Mouse (Mus musculus): Measurements from ENCODE around the gene Rbms3. TPM values are rescaled to one million over a fixed set of nuclear protein-coding genes. Genes with fewer than 3 reads are reported as not detected.

Rbms3 gene
- polyA plus RNA-seq, 1 experiment from 2014 or later, result 76.1 TPM

GRCm38 (mm10) chr9:117021506-117021905 is 608.2 kb downstream of the Rbms3 start:
- 72% methylated on average over 3 of the region's 3 CpGs for WGBS
- no peak overlapping the region for H3K4me2 ChIP-seq

GRCm38 (mm10) chr9:117020216-117020615 is 609.5 kb downstream of the Rbms3 start:
- H3K4me1 ChIP-seq, result peaks cover 35% of the 10 kb centered on the region
- no peak for ATAC-seq (replicated peaks; ENCODE audit: low FRiP score)
- no peak overlapping the region for H3K4me3 ChIP-seq (replicated peaks)
- no peak overlapping the region for H3K9ac ChIP-seq
- H3K27me3 ChIP-seq, result no peaks in the 10 kb centered on the region
- no peaks in the 10 kb centered on the region for H3K36me3 ChIP-seq
- no peak overlapping the region for H3K4me2 ChIP-seq
- 89% methylated on average over 2 of the region's 2 CpGs for WGBS
- no peaks in the 10 kb centered on the region for H3K9me3 ChIP-seq (replicated peaks)
- no peak overlapping the region for H3K27ac ChIP-seq

More at GRCm38 (mm10) chr9:117021506-117021905, 608.2 kb downstream of the Rbms3 start:
- Histone ChIP-seq H3K4me3 (replicated peaks) (no peak overlapping the region), H3K9ac (no peak overlapping the region), H3K36me3 (no peaks in the 10 kb centered on the region), H3K4me1 (peaks cover 32% of the 10 kb centered on the region), H3K27me3 (no peaks in the 10 kb centered on the region), H3K27ac (no peak overlapping the region), H3K9me3 (replicated peaks) (no peaks in the 10 kb centered on the region)
- ATAC-seq (replicated peaks; ENCODE audit: low FRiP score), result no peak

GRCm38 (mm10) chr9:117018741-117019163 is 611.0 kb downstream of the Rbms3 start:
- 24% methylated on average over 2 of the region's 2 CpGs for WGBS
- no peak overlapping the region for H3K4me2 ChIP-seq

GRCm38 (mm10) chr9:117018301-117018700 is 611.4 kb downstream of the Rbms3 start:
- Histone ChIP-seq H3K4me1 (peaks cover 34% of the 10 kb centered on the region), H3K27ac (peak overlapping the region; percentile 65), H3K9me3 (replicated peaks) (no peaks in the 10 kb centered on the region), H3K36me3 (no peaks in the 10 kb centered on the region), H3K4me3 (replicated peaks) (no peak overlapping the region), H3K4me2 (no peak overlapping the region), H3K9ac (no peak overlapping the region), H3K27me3 (no peaks in the 10 kb centered on the region)
- WGBS, result 55% methylated on average over 12 of the region's 12 CpGs
- ATAC-seq (replicated peaks; ENCODE audit: low FRiP score), result no peak

More at GRCm38 (mm10) chr9:117018741-117019163, 611.0 kb downstream of the Rbms3 start:
- H3K27me3 ChIP-seq, result no peaks in the 10 kb centered on the region
- H3K9ac ChIP-seq, result no peak overlapping the region
- no peak overlapping the region for H3K4me3 ChIP-seq (replicated peaks)
- peak overlapping the region; percentile 65 for H3K27ac ChIP-seq
- H3K4me1 ChIP-seq, result peaks cover 35% of the 10 kb centered on the region
- no peaks in the 10 kb centered on the region for H3K9me3 ChIP-seq (replicated peaks)
- ATAC-seq (replicated peaks; ENCODE audit: low FRiP score), result peak; percentile 89
- H3K36me3 ChIP-seq, result no peaks in the 10 kb centered on the region

GRCm38 (mm10) chr9:117016605-117017319 is 613.0 kb downstream of the Rbms3 start:
- H3K9me3 ChIP-seq (replicated peaks), result no peaks in the 10 kb centered on the region
- no peaks in the 10 kb centered on the region for H3K36me3 ChIP-seq
- no peak overlapping the region for H3K27ac ChIP-seq
- 76% methylated on average over 9 of the region's 9 CpGs for WGBS
- H3K27me3 ChIP-seq, result no peaks in the 10 kb centered on the region
- ATAC-seq (replicated peaks; ENCODE audit: low FRiP score), result no peak
- no peak overlapping the region for H3K9ac ChIP-seq
- H3K4me3 ChIP-seq (replicated peaks), result no peak overlapping the region
- no peak overlapping the region for H3K4me2 ChIP-seq
- H3K4me1 ChIP-seq, result peaks cover 27% of the 10 kb centered on the region

- H3K9me3 ChIP-seq (replicated peaks), result no peaks in the 10 kb centered on the region
- WGBS, result 61% methylated on average over 3 of the region's 3 CpGs
- no peak overlapping the region for H3K4me3 ChIP-seq (replicated peaks)
- no peaks in the 10 kb centered on the region for H3K36me3 ChIP-seq
- no peak overlapping the region for H3K27ac ChIP-seq
- H3K9ac ChIP-seq, result no peak overlapping the region
- no peak overlapping the region for H3K4me2 ChIP-seq
- H3K27me3 ChIP-seq, result no peaks in the 10 kb centered on the region
- H3K4me1 ChIP-seq, result peaks cover 10% of the 10 kb centered on the region
- no peak for ATAC-seq (replicated peaks; ENCODE audit: low FRiP score)
Observed at GRCm38 (mm10) chr9:117013386-117013785, 616.3 kb downstream of the Rbms3 start.

GRCm38 (mm10) chr9:117010801-117011200 is 618.9 kb downstream of the Rbms3 start:
- Histone ChIP-seq H3K27ac (no peak overlapping the region), H3K27me3 (no peaks in the 10 kb centered on the region), H3K9ac (no peak overlapping the region), H3K9me3 (replicated peaks) (no peaks in the 10 kb centered on the region), H3K36me3 (no peaks in the 10 kb centered on the region), H3K4me1 (no peaks in the 10 kb centered on the region), H3K4me2 (no peak overlapping the region), H3K4me3 (replicated peaks) (no peak overlapping the region)
- ATAC-seq (replicated peaks; ENCODE audit: low FRiP score), result no peak
- 97% methylated on average over 3 of the region's 3 CpGs for WGBS

GRCm38 (mm10) chr9:117008194-117008593 is 621.5 kb downstream of the Rbms3 start:
- ATAC-seq (replicated peaks; ENCODE audit: low FRiP score), result no peak
- Histone ChIP-seq H3K9me3 (replicated peaks) (no peaks in the 10 kb centered on the region), H3K4me2 (no peak overlapping the region), H3K27ac (no peak overlapping the region), H3K4me1 (0 out of 2 replicates have a peak, but pooled peaks cover 2% of the 10 kb centered on the region), H3K36me3 (0 out of 2 replicates have a peak, but pooled peaks cover 4% of the 10 kb centered on the region), H3K4me3 (replicated peaks) (no peak overlapping the region), H3K9ac (no peak overlapping the region), H3K27me3 (no peaks in the 10 kb centered on the region)
- 76% methylated on average over 1 of the region's 1 CpGs for WGBS

GRCm38 (mm10) chr9:117002083-117002482 is 627.6 kb downstream of the Rbms3 start:
- WGBS, result 77% methylated on average over 2 of the region's 2 CpGs
- no peaks in the 10 kb centered on the region for H3K27me3 ChIP-seq
- H3K9me3 ChIP-seq (replicated peaks), result no peaks in the 10 kb centered on the region
- H3K27ac ChIP-seq, result no peak overlapping the region
- H3K4me1 ChIP-seq, result 0 out of 2 replicates have a peak, but pooled peaks cover 2% of the 10 kb centered on the region
- no peak overlapping the region for H3K4me3 ChIP-seq (replicated peaks)
- H3K9ac ChIP-seq, result no peak overlapping the region
- no peak overlapping the region for H3K4me2 ChIP-seq
- no peak for ATAC-seq (replicated peaks; ENCODE audit: low FRiP score)
- 0 out of 2 replicates have a peak, but pooled peaks cover 4% of the 10 kb centered on the region for H3K36me3 ChIP-seq

GRCm38 (mm10) chr9:116999186-116999585 is 630.5 kb downstream of the Rbms3 start:
- H3K36me3 ChIP-seq, result 0 out of 2 replicates have a peak, but pooled peaks cover 4% of the 10 kb centered on the region
- ATAC-seq (replicated peaks; ENCODE audit: low FRiP score), result no peak
- H3K9ac ChIP-seq, result no peak overlapping the region
- H3K27ac ChIP-seq, result no peak overlapping the region
- no peak overlapping the region for H3K4me3 ChIP-seq (replicated peaks)
- no peaks in the 10 kb centered on the region for H3K4me1 ChIP-seq
- no peaks in the 10 kb centered on the region for H3K27me3 ChIP-seq
- H3K9me3 ChIP-seq (replicated peaks), result no peaks in the 10 kb centered on the region
- no peak overlapping the region for H3K4me2 ChIP-seq
- 58% methylated on average over 6 of the region's 6 CpGs for WGBS

GRCm38 (mm10) chr9:116990321-116990720 is 639.4 kb downstream of the Rbms3 start:
- ATAC-seq (replicated peaks; ENCODE audit: low FRiP score), result no peak
- no peak overlapping the region for H3K27ac ChIP-seq
- no peaks in the 10 kb centered on the region for H3K27me3 ChIP-seq
- H3K4me1 ChIP-seq, result no peaks in the 10 kb centered on the region
- no peak overlapping the region for H3K4me3 ChIP-seq (replicated peaks)
- no peak overlapping the region for H3K9ac ChIP-seq
- no peak overlapping the region for H3K4me2 ChIP-seq
- H3K36me3 ChIP-seq, result peaks cover 10% of the 10 kb centered on the region
- H3K9me3 ChIP-seq (replicated peaks), result peaks cover 5% of the 10 kb centered on the region; the same call in 1 of the 2 replicates
- 78% methylated on average over 6 of the region's 6 CpGs for WGBS

- Histone ChIP-seq H3K27ac (no peak overlapping the region), H3K9ac (no peak overlapping the region)
Observed at GRCm38 (mm10) chr9:116980801-116981200, 648.9 kb downstream of the Rbms3 start.

More at GRCm38 (mm10) chr9:116980801-116981200, 648.9 kb downstream of the Rbms3 start:
- no peak for ATAC-seq (replicated peaks; ENCODE audit: low FRiP score)
- WGBS, result 71% methylated on average over 5 of the region's 5 CpGs
- H3K36me3 ChIP-seq, result 0 out of 2 replicates have a peak, but pooled peaks cover 3% of the 10 kb centered on the region
- no peaks in the 10 kb centered on the region for H3K9me3 ChIP-seq (replicated peaks)
- H3K4me1 ChIP-seq, result peaks cover 6% of the 10 kb centered on the region
- H3K4me3 ChIP-seq (replicated peaks), result no peak overlapping the region
- no peaks in the 10 kb centered on the region for H3K27me3 ChIP-seq
- H3K4me2 ChIP-seq, result no peak overlapping the region

Data from kidney, embryonic 15.5 days (tissue).